Mouse (Mus musculus): ENCODE measurements around the gene Slc2a3. TPM values are rescaled to one million over a fixed set of nuclear protein-coding genes. Genes with fewer than 3 reads are reported as not detected.

Slc2a3 gene
- total RNA-seq (2014; fragmentation: Nextera tagmentation) = 375 and 431 TPM in 2 replicates
- 371 and 387 TPM in 2 replicates for total RNA-seq (2017)
- polyA plus RNA-seq (2012) = 73.2 and 97.6 TPM in 2 replicates

DNA sequence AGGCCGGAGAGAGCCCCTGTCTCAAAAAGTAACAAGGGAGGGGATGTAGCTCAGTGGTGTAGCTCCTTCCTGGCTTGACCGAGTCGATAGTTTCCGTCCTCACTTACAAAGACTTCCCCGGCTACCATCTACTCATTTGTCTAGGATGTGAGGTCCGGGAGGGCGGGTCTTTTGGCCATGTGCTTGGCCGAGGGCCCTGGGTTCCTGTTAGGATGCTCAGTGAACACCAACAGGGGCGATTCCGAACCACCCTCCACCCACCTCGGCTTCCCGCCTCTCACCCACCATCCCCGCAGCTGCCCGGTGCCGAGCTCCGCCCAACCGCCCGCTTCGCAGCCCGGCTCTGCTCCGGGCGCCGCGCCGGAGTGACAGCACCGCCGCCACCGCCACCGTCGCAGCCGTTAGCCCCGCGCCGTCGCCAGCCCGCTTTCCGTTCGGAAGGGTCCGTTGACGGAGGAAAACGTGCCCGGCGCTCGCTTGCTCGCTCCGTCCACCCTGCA is at the start of gene Slc2a3:
Gene Slc2a3 (minus strand): TSS at position 340 of the 500 bp plus-strand sequence.
- H3K4me1 ChIP-seq (ENCODE audit: insufficient read depth, low read depth, low read length) = 0 out of 2 replicates have a peak, but pooled peaks cover 6% of the 10 kb centered on the region
- H3K4me3 ChIP-seq (ENCODE audit: low read depth, low read length) = no peak within 1 kb of the TSS
- TF ChIP-seq POLR2AphosphoS5 (IDR thresholded peaks at IDR 0.05; ENCODE audit: insufficient replicate concordance, low read depth, low read length) = no peak
- no peak for TF ChIP-seq CTCF (IDR thresholded peaks at IDR 0.05; ENCODE audit: low read depth, low read length)
- no peak for TF ChIP-seq TAL1 (conservative IDR thresholded peaks at IDR 0.05; ENCODE audit: low read depth, low read length)
- ATAC-seq (ENCODE audit: extremely low read depth, insufficient number of reproducible peaks, low FRiP score, poor library complexity, severe bottlenecking) = no peak
- peaks cover 8% of the 10 kb centered on the region; the same call in 1 of the 2 replicates for H3K27me3 ChIP-seq (ENCODE audit: insufficient read depth, low read length)
- H3K9me3 ChIP-seq (replicated peaks) = no peaks in the 10 kb centered on the region
- H3K36me3 ChIP-seq (replicated peaks) = no peaks in the 10 kb centered on the region
- no peak for DNase-seq (ENCODE audit: low spot score)

DNA sequence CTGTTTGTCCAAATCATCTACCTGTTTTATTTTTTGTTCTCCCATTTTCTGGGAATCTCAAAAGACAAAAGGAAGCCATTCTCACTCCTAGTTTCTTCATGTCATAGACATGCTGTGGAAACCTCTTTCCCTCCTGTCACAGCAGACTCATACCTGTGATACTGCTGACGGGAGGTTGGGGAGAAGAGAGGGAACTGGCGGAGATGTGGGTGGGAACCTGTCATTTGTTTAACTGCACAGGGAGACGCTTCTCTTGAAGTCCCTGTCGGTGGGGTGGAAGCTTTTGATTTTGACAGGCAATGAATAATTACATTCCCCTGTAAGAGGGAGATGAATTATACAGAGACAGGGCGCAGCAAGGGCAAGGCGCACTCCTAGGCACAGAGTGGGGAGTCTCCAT is 42.3 kb upstream of the Slc2a3 start:
- Histone ChIP-seq H3K27me3 (ENCODE audit: insufficient read depth, low read length) (no peaks in the 10 kb centered on the region), H3K9me3 (replicated peaks) (no peaks in the 10 kb centered on the region), H3K4me3 (ENCODE audit: low read depth, low read length) (no peak overlapping the region), H3K36me3 (replicated peaks) (peaks cover 60% of the 10 kb centered on the region), H3K4me1 (ENCODE audit: insufficient read depth, low read depth, low read length) (no peaks in the 10 kb centered on the region)
- ATAC-seq (ENCODE audit: extremely low read depth, insufficient number of reproducible peaks, low FRiP score, poor library complexity, severe bottlenecking) = no peak
- no peak for DNase-seq (ENCODE audit: low spot score)
- no peak for TF ChIP-seq GATA1 (IDR thresholded peaks at IDR 0.05; ENCODE audit: borderline replicate concordance, low read length)
- no peak for TF ChIP-seq GATA2 (IDR thresholded peaks at IDR 0.05; ENCODE audit: borderline replicate concordance, low read depth, low read length)
- no peak for TF ChIP-seq TAL1 (conservative IDR thresholded peaks at IDR 0.05; ENCODE audit: low read depth, low read length)
- no peak for TF ChIP-seq POLR2AphosphoS5 (IDR thresholded peaks at IDR 0.05; ENCODE audit: insufficient replicate concordance, low read depth, low read length)
- no peak for TF ChIP-seq CTCF (IDR thresholded peaks at IDR 0.05; ENCODE audit: low read depth, low read length)

GRCm38 (mm10) chr6:122837539-122837938 is 36.1 kb upstream of the Slc2a3 start:
- Histone ChIP-seq H3K36me3 (replicated peaks) (peaks cover 92% of the 10 kb centered on the region), H3K27me3 (ENCODE audit: insufficient read depth, low read length) (no peaks in the 10 kb centered on the region), H3K4me3 (ENCODE audit: low read depth, low read length) (no peak overlapping the region), H3K9me3 (replicated peaks) (no peaks in the 10 kb centered on the region), H3K4me1 (ENCODE audit: insufficient read depth, low read depth, low read length) (no peaks in the 10 kb centered on the region)
- DNase-seq (ENCODE audit: low spot score) (no peak), ATAC-seq (ENCODE audit: extremely low read depth, insufficient number of reproducible peaks, low FRiP score, poor library complexity, severe bottlenecking) (no peak)
- TF ChIP-seq GATA2 (IDR thresholded peaks at IDR 0.05; ENCODE audit: borderline replicate concordance, low read depth, low read length) (no peak), TAL1 (conservative IDR thresholded peaks at IDR 0.05; ENCODE audit: low read depth, low read length) (no peak), CTCF (IDR thresholded peaks at IDR 0.05; ENCODE audit: low read depth, low read length) (no peak), GATA1 (IDR thresholded peaks at IDR 0.05; ENCODE audit: borderline replicate concordance, low read length) (no peak), POLR2AphosphoS5 (IDR thresholded peaks at IDR 0.05; ENCODE audit: insufficient replicate concordance, low read depth, low read length) (no peak)

DNA sequence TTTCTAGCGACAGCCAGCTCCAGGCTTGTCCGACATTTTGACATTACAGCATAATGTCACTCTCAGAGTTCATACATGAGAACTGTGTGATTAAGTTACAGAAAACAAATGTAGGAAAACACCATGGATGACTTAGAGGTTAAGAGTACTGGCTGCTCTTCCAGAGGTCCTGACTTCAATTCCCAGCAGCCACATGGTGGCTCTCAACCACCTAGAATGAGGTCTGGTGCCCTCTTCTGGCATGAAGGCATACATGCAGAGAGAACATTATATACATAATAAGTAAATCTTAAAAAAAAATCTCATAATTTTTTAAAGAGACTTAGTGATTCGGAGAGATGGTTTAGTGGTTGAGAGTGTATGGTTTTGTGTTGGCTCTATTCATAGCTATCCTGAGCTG is 35.5 kb upstream of the Slc2a3 start:
- Histone ChIP-seq H3K36me3 (replicated peaks) (peaks cover 95% of the 10 kb centered on the region), H3K4me3 (ENCODE audit: low read depth, low read length) (no peak overlapping the region), H3K27me3 (ENCODE audit: insufficient read depth, low read length) (no peaks in the 10 kb centered on the region), H3K4me1 (ENCODE audit: insufficient read depth, low read depth, low read length) (no peaks in the 10 kb centered on the region), H3K9me3 (replicated peaks) (no peaks in the 10 kb centered on the region)
- ATAC-seq (ENCODE audit: extremely low read depth, insufficient number of reproducible peaks, low FRiP score, poor library complexity, severe bottlenecking) (no peak), DNase-seq (ENCODE audit: low spot score) (no peak)
- TF ChIP-seq POLR2AphosphoS5 (IDR thresholded peaks at IDR 0.05; ENCODE audit: insufficient replicate concordance, low read depth, low read length) (no peak), GATA2 (IDR thresholded peaks at IDR 0.05; ENCODE audit: borderline replicate concordance, low read depth, low read length) (no peak), CTCF (IDR thresholded peaks at IDR 0.05; ENCODE audit: low read depth, low read length) (no peak), TAL1 (conservative IDR thresholded peaks at IDR 0.05; ENCODE audit: low read depth, low read length) (no peak), GATA1 (IDR thresholded peaks at IDR 0.05; ENCODE audit: borderline replicate concordance, low read length) (no peak)

DNA sequence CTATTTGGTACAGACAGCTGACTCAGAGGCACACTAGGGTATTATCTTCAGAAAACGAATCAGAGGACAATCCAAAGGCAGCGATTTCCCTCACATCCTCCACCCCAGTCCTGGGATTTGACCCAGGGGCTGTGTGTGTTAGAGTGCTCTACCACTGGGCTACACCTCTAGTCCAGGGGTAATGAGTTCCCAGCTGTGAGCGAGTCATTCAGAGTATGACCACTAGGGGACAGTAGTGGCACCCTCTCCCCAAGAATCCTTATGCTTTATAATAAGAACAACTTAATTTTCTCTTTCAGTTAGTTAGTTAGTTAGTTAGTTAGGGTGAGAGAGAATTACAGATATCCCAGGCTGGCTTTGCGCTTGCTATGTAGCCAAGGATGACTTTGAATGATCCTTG is 32.9 kb upstream of the Slc2a3 start:
- DNase-seq (ENCODE audit: low spot score) (no peak), ATAC-seq (ENCODE audit: extremely low read depth, insufficient number of reproducible peaks, low FRiP score, poor library complexity, severe bottlenecking) (peak; percentile 58)
- Histone ChIP-seq H3K9me3 (replicated peaks) (no peaks in the 10 kb centered on the region), H3K4me1 (ENCODE audit: insufficient read depth, low read depth, low read length) (no peaks in the 10 kb centered on the region), H3K36me3 (replicated peaks) (peaks cover 92% of the 10 kb centered on the region), H3K27me3 (ENCODE audit: insufficient read depth, low read length) (no peaks in the 10 kb centered on the region), H3K4me3 (ENCODE audit: low read depth, low read length) (no peak overlapping the region)
- TF ChIP-seq CTCF (IDR thresholded peaks at IDR 0.05; ENCODE audit: low read depth, low read length) (peak; percentile 95), TAL1 (conservative IDR thresholded peaks at IDR 0.05; ENCODE audit: low read depth, low read length) (no peak)

GRCm38 (mm10) chr6:122832880-122833279 is 31.4 kb upstream of the Slc2a3 start:
- no peak for TF ChIP-seq POLR2AphosphoS5 (IDR thresholded peaks at IDR 0.05; ENCODE audit: insufficient replicate concordance, low read depth, low read length)
- no peaks in the 10 kb centered on the region for H3K9me3 ChIP-seq (replicated peaks)
- peaks cover 88% of the 10 kb centered on the region for H3K36me3 ChIP-seq (replicated peaks)
- peaks cover 2% of the 10 kb centered on the region; the same call in 1 of the 2 replicates for H3K4me1 ChIP-seq (ENCODE audit: insufficient read depth, low read depth, low read length)
- H3K27me3 ChIP-seq (ENCODE audit: insufficient read depth, low read length) = no peaks in the 10 kb centered on the region
- no peak overlapping the region for H3K4me3 ChIP-seq (ENCODE audit: low read depth, low read length)
- DNase-seq (ENCODE audit: low spot score) (no peak), ATAC-seq (ENCODE audit: extremely low read depth, insufficient number of reproducible peaks, low FRiP score, poor library complexity, severe bottlenecking) (no peak)

DNA sequence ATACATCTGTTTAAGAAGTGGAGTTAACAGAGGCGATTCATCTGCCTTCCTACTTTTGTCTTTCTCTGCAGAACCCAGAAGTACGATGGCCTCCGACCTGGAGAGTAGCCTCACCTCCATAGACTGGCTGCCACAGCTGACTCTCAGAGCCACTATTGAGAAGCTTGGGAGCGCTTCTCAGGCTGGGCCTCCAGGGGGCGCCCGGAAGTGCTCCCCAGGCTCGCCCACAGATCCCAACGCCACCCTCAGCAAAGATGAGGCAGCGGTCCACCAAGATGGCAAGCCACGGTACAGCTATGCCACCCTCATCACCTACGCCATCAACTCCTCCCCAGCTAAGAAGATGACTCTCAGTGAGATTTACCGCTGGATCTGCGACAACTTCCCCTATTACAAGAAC is 26.6 kb upstream of the Slc2a3 start:
- H3K9me3 ChIP-seq (replicated peaks) = no peaks in the 10 kb centered on the region
- TF ChIP-seq POLR2AphosphoS5 (IDR thresholded peaks at IDR 0.05; ENCODE audit: insufficient replicate concordance, low read depth, low read length) = no peak
- TF ChIP-seq CTCF (IDR thresholded peaks at IDR 0.05; ENCODE audit: low read depth, low read length) = peak; percentile 33
- no peak for TF ChIP-seq GATA2 (IDR thresholded peaks at IDR 0.05; ENCODE audit: borderline replicate concordance, low read depth, low read length)

More for the DNA sequence above, 26.6 kb upstream of the Slc2a3 start:
- no peaks in the 10 kb centered on the region for H3K27me3 ChIP-seq (ENCODE audit: insufficient read depth, low read length)
- peaks cover 59% of the 10 kb centered on the region for H3K36me3 ChIP-seq (replicated peaks)
- ATAC-seq (ENCODE audit: extremely low read depth, insufficient number of reproducible peaks, low FRiP score, poor library complexity, severe bottlenecking) = no peak
- H3K4me3 ChIP-seq (ENCODE audit: low read depth, low read length) = no peak overlapping the region
- DNase-seq (ENCODE audit: low spot score) = no peak
- H3K4me1 ChIP-seq (ENCODE audit: insufficient read depth, low read depth, low read length) = peaks cover 38% of the 10 kb centered on the region

Data from G1E (cell line).